Mouse (Mus musculus) splenic B cell, adult 2 months (primary cell): Measurements from ENCODE around the gene Corin.

Source experiments
- DNase-seq: peaks from one replicate; pipeline ENCODE4 v3.0.0-alpha.2; 2011; ENCODE audit warnings: low read depth, low spot score
- H3K27me3 ChIP-seq: 2 replicates; pipeline ENCODE4 v1.6.1; 2012; ENCODE audit warnings: mild to moderate bottlenecking, low read length, moderate library complexity, mixed read lengths; ENCODE audit not compliant: control insufficient read depth, poor library complexity, insufficient read depth, severe bottlenecking
- H3K36me3 ChIP-seq: 2 replicates; pipeline ENCODE4 v1.6.1; 2012; ENCODE audit warnings: mild to moderate bottlenecking, low read length, moderate library complexity, mixed read lengths; ENCODE audit not compliant: control insufficient read depth, poor library complexity, insufficient read depth, severe bottlenecking

Corin gene

GRCm38 (mm10) chr5:72459374-72460112, 44.7 kb downstream of the Corin start:
- no peak for DNase-seq
- Histone ChIP-seq H3K36me3 (no peaks in the 10 kb centered on the region), H3K27me3 (no peaks in the 10 kb centered on the region)

- H3K36me3 ChIP-seq = no peaks in the 10 kb centered on the region
- H3K27me3 ChIP-seq = no peaks in the 10 kb centered on the region
- no peak for DNase-seq
Observed at GRCm38 (mm10) chr5:72453690-72454089, 50.6 kb downstream of the Corin start.

GRCm38 (mm10) chr5:72453176-72453575, 51.1 kb downstream of the Corin start:
- no peaks in the 10 kb centered on the region for H3K36me3 ChIP-seq
- no peak for DNase-seq

DNA sequence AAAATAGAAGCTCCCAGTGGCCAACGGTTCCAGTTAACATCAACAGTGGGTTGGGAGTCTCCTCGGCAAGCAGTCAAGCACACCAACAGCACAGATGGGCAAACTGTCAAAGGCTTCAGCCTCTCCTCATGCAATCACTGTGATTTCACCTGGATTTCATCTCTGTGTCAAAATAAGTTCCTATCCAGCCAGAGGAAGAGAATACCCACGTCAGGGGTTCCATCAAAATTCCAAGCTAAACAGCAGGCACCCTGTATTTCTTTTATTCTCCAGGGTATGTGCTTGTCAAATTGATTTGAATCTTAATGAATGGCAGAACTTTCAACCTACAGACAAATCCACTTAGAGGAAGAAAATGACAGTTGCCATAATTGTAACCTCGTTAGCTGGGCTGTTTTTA, 51.5 kb downstream of the Corin start:
- Histone ChIP-seq H3K27me3 (no peaks in the 10 kb centered on the region), H3K36me3 (no peaks in the 10 kb centered on the region)
- no peak for DNase-seq

More at GRCm38 (mm10) chr5:72453176-72453575, 51.1 kb downstream of the Corin start:
- H3K27me3 ChIP-seq = no peaks in the 10 kb centered on the region

GRCm38 (mm10) chr5:72448846-72449245, 55.4 kb downstream of the Corin start:
- Histone ChIP-seq H3K27me3 (no peaks in the 10 kb centered on the region), H3K36me3 (no peaks in the 10 kb centered on the region)
- no peak for DNase-seq

- no peak for DNase-seq
- H3K27me3 ChIP-seq = no peaks in the 10 kb centered on the region
Observed at GRCm38 (mm10) chr5:72446104-72446503, 58.2 kb downstream of the Corin start.

GRCm38 (mm10) chr5:72443946-72444345, 60.3 kb downstream of the Corin start:
- Histone ChIP-seq H3K27me3 (no peaks in the 10 kb centered on the region), H3K36me3 (no peaks in the 10 kb centered on the region)
- DNase-seq = no peak

More at GRCm38 (mm10) chr5:72446104-72446503, 58.2 kb downstream of the Corin start:
- no peaks in the 10 kb centered on the region for H3K36me3 ChIP-seq

- Histone ChIP-seq H3K36me3 (no peaks in the 10 kb centered on the region), H3K27me3 (no peaks in the 10 kb centered on the region)
- no peak for DNase-seq
Observed at GRCm38 (mm10) chr5:72443007-72443406, 61.3 kb downstream of the Corin start.

DNA sequence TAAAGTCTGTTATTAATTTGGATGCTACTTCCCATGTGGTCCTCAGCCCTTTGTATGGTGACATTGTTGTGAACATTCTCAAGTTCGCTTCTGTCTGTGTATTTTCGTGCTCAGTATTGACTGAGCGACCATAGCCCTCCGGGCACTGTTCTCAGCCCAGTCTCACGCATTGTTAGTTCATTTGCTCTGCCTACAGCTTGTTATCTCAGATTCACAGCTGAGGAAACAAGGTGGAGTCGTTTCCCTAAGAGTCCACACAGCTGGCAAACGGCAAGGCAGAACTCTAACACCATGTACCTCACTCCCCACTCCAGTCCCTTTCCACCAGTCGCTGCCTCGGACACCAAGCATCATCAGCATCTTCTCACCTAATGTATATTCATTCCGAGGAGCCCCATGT, 63.1 kb downstream of the Corin start:
- H3K27me3 ChIP-seq = no peaks in the 10 kb centered on the region
- DNase-seq = no peak
- no peaks in the 10 kb centered on the region for H3K36me3 ChIP-seq

GRCm38 (mm10) chr5:72435085-72435484, 69.2 kb downstream of the Corin start:
- H3K27me3 ChIP-seq = no peaks in the 10 kb centered on the region
- DNase-seq = no peak
- H3K36me3 ChIP-seq = no peaks in the 10 kb centered on the region

DNA sequence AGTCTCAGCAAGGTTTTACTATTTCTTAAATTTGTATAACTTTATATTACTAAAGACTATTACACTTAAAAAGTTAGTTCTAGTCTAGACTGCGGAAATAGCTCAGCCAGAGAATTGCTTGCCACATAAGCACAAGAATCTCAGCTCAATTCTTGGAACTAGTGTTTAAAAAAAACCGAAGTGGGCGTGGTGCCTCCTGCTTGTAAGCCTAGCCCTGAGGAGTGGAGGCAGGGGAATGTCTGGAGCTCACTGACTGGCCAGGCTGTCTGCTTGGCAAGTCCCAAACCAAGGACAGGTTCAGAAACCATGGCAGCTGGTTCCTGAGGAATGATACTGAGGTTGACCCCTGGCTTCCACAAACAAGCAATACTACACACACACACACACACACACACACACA, 72.4 kb downstream of the Corin start:
- Histone ChIP-seq H3K27me3 (no peaks in the 10 kb centered on the region), H3K36me3 (no peaks in the 10 kb centered on the region)
- DNase-seq = no peak

DNA sequence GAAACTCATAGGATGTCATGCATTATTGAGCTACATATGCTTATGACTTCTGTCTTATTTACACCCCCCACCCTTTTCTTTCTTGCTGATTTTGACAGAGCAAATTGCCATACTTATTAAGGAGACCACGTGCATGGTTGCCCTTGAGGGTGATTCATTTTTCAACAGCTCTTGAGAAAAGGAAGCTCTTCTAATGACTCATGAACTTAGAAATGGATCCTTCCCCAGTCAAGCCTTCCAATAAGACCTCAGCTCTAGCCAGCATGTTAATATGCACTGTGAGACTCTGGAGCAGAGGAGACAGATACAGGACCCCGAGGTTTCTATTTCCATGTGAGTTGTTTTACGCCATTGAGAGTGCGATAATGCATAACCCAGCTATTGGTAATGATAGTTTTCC, 76.7 kb downstream of the Corin start:
- H3K36me3 ChIP-seq = no peaks in the 10 kb centered on the region
- DNase-seq = no peak
- no peaks in the 10 kb centered on the region for H3K27me3 ChIP-seq

- Histone ChIP-seq H3K27me3 (no peaks in the 10 kb centered on the region), H3K36me3 (no peaks in the 10 kb centered on the region)
- DNase-seq = no peak
Observed at GRCm38 (mm10) chr5:72425342-72426010, 78.8 kb downstream of the Corin start.

GRCm38 (mm10) chr5:72411874-72412329, 92.4 kb downstream of the Corin start:
- DNase-seq = no peak
- no peaks in the 10 kb centered on the region; the same call in 1 of the 2 replicates for H3K27me3 ChIP-seq
- no peaks in the 10 kb centered on the region for H3K36me3 ChIP-seq

DNA sequence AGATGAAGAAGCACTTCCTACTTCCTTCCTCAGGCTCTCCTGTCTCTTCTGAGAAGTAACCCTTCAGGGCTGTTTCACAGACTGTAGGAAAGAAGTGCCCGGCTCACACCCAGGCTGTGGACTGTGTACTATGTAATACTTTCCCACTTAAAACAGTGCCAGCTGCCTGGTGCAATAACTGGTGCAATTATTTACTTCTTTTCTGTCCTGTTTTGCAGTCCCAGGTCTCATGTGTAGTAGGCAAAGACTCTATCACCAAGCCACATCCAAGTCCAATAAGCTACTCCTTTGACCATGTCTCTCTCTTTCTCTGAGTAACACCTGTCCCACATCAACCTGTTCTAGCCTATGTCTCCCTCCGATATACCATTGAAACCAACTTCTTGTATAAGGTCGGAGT, 93.4 kb downstream of the Corin start:
- H3K27me3 ChIP-seq = no peaks in the 10 kb centered on the region; the same call in 1 of the 2 replicates
- H3K36me3 ChIP-seq = no peaks in the 10 kb centered on the region
- DNase-seq = no peak
